Mouse (Mus musculus) hindbrain, embryonic 14.5 days (tissue): ENCODE measurements around the gene Hoxb6. TPM values are rescaled to one million over a fixed set of nuclear protein-coding genes. Genes with fewer than 3 reads are reported as not detected.

Experiments
- ATAC-seq: fragments of 200-750 bp; cut with Nextera tagmentation; 2 replicates; pipeline ENCODE4 v1.8.0; 2017; ENCODE audit warnings: moderate number of reproducible peaks, mild to moderate bottlenecking, moderate TSS enrichment, moderate library complexity; ENCODE audit not compliant: low FRiP score
- DNase-seq: peaks from one replicate; pipeline ENCODE4 v3.0.0-alpha.2; 2015; ENCODE audit warnings: low spot score
- H3K27ac ChIP-seq: fragments of 300-500 bp; sonication (generic); 2 replicates; pipeline ENCODE4 v1.5.1; 2014; ENCODE audit warnings: mild to moderate bottlenecking, moderate library complexity
- H3K27me3 ChIP-seq: fragments of 300-500 bp; sonication (generic); 2 replicates; pipeline ENCODE4 v1.6.1; 2014; ENCODE audit warnings: mild to moderate bottlenecking, low read length, mixed read lengths; ENCODE audit not compliant: control insufficient read depth, insufficient read depth
- H3K36me3 ChIP-seq: fragments of 300-500 bp; sonication (generic); replicated peaks from 2 replicates; pipeline ENCODE4 v1.6.1; 2014; ENCODE audit not compliant: control insufficient read depth, insufficient read depth
- H3K4me1 ChIP-seq: fragments of 300-500 bp; sonication (generic); replicated peaks from 2 replicates; pipeline ENCODE4 v1.6.1; 2014; ENCODE audit warnings: antibody characterized with exemption, low read length, mixed read lengths; ENCODE audit not compliant: control insufficient read depth, insufficient read depth
- H3K4me2 ChIP-seq: fragments of 300-500 bp; sonication (generic); replicated peaks from 2 replicates; pipeline ENCODE4 v1.6.1; 2014; ENCODE audit warnings: mild to moderate bottlenecking, moderate library complexity
- H3K4me3 ChIP-seq: fragments of 300-500 bp; sonication (generic); replicated peaks from 2 replicates; pipeline ENCODE4 v1.5.1; 2014; ENCODE audit warnings: mild to moderate bottlenecking, low read length
- H3K9ac ChIP-seq: fragments of 300-500 bp; sonication (generic); 2 replicates; pipeline ENCODE4 v1.6.1; 2014
- H3K9me3 ChIP-seq: fragments of 300-500 bp; sonication (generic); 2 replicates; pipeline ENCODE4 v1.6.1; 2016; ENCODE audit warnings: low read length; ENCODE audit not compliant: control insufficient read depth
- WGBS: fragments of 180-500 bp; shearing (Covaris S2); extraction: QIAGEN DNeasy Blood & Tissue Kit; methylation state at CpG from one replicate; pipeline ENCODE4 v1.1.7; 2014; 5-methylcytosine and 5-hydroxymethylcytosine counted together
- polyA plus RNA-seq: library from polyadenylated mRNA; unstranded; fragments of >200 nt; fragmentation: Nextera tagmentation; extraction: Ambion mirVana; gene quantifications from 2 replicates; pipeline ENCODE4 v1.2.1, GENCODE M21; 2014

Hoxb6 gene
- polyA plus RNA-seq, 1 experiment from 2014 or later, result 90.1 TPM

DNA sequence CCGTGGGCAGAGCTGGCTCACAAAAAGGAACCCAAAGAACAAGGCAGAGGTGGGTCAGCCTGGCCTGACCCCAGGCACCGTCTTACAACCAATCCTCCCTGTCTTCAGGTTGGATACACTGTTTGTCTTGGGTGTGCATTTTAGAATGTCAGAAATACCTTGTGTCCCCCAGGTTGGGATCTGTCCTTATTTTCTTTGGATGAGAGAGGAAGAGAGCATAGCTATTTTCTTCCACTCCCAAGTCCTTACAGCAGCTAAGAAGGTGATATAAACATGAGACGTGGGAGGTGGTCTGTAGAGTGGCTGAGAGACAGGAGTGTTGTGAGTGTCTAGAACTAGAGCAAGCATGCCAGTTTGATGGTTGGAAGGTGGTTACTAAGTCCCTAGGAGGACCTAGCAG is 5.2 kb downstream of the Hoxb6 start:
- Histone ChIP-seq H3K27ac (peak overlapping the region; percentile 85; the same call in 1 of the 2 replicates), H3K4me2 (peak overlapping the region; percentile 77), H3K9me3 (no peaks in the 10 kb centered on the region), H3K27me3 (peaks cover 93% of the 10 kb centered on the region), H3K4me3 (peak overlapping the region; percentile 48), H3K4me1 (no peaks in the 10 kb centered on the region), H3K9ac (peak overlapping the region; percentile 97), H3K36me3 (no peaks in the 10 kb centered on the region)
- ATAC-seq (no peak), DNase-seq (no peak)
- 2% methylated on average over 3 of the region's 3 CpGs for WGBS

DNA sequence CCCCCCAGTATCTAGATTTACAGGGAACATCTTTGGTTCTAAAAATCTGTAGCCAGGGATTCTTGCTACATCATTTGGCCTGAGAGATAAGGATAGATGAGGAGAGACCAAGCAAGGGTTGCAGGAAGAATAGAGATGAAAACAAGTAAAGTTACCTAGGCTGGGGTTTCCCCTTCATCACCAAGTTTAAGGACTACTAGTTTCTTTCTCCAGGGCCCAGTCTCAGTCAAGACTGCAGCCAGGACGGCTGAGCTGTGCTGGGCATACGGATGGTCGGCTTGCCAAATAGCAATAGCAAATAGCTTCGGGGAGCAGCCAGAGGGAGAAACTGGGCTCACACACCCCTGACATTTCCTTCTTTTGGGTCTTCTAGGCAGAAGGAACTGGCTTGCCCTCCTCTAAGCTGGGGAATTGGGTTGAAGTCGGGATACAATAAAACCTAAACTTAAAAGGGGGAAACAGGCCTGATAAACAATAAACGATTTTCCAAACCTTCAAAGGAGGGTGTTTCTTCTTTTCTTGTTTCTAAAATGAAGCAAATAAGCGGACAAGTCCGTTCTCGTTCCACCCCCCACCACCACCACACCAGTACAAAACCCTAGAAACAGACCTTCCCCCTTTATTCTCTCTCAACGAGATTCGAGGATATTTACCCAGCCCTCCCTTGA is 5.8 kb downstream of the Hoxb6 start:
- ATAC-seq (no peak), DNase-seq (no peak)
- H3K4me3 ChIP-seq, result peak overlapping the region; percentile 48
- H3K36me3 ChIP-seq, result no peaks in the 10 kb centered on the region
- H3K27me3 ChIP-seq, result peaks cover 93% of the 10 kb centered on the region
- no peaks in the 10 kb centered on the region for H3K4me1 ChIP-seq
- 2% methylated on average over 11 of the region's 11 CpGs for WGBS
- H3K9me3 ChIP-seq, result no peaks in the 10 kb centered on the region
- peak overlapping the region; percentile 77 for H3K4me2 ChIP-seq
- peak overlapping the region; percentile 97 for H3K9ac ChIP-seq
- H3K27ac ChIP-seq, result peak overlapping the region; percentile 85

DNA sequence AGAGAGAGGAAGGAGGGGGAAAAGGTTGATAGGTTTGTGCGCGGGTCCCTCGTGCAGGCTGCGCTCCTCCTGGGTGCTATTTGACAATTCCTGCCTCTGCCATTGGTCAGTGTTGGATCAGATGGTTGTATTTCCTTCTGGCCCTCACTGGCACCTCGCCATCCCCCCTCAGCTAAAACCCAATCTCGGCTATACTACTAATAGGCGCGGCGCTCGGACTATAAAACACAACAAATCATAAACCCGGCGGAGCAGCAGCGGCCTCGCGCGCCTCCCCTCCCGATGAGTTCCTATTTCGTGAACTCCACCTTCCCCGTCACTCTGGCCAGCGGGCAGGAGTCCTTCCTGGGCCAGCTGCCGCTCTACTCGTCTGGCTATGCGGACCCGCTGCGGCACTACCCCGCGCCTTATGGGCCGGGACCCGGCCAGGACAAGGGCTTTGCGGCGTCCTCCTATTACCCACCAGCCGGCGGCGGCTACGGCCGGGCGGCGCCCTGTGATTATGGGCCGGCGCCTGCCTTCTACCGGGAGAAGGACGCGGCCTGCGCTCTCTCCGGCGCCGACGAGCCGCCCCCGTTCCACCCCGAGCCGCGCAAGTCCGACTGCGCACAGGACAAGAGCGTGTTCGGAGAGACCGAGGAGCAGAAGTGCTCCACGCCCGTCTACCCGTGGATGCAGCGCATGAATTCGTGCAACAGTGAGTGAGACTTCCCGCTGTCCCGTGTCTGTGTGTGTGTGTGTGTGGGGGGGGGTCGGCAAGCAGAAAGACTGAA is 6.8 kb downstream of the Hoxb6 start:
- Histone ChIP-seq H3K9me3 (no peaks in the 10 kb centered on the region), H3K27ac (peak overlapping the region; percentile 85), H3K27me3 (peaks cover 92% of the 10 kb centered on the region), H3K4me3 (peak overlapping the region; percentile 48), H3K4me2 (peak overlapping the region; percentile 77), H3K36me3 (no peaks in the 10 kb centered on the region), H3K4me1 (no peaks in the 10 kb centered on the region), H3K9ac (peak overlapping the region; percentile 97)
- DNase-seq (peak; percentile 44), ATAC-seq (no peak)
- WGBS, result under 1% methylated on average over 66 of the region's 66 CpGs

DNA sequence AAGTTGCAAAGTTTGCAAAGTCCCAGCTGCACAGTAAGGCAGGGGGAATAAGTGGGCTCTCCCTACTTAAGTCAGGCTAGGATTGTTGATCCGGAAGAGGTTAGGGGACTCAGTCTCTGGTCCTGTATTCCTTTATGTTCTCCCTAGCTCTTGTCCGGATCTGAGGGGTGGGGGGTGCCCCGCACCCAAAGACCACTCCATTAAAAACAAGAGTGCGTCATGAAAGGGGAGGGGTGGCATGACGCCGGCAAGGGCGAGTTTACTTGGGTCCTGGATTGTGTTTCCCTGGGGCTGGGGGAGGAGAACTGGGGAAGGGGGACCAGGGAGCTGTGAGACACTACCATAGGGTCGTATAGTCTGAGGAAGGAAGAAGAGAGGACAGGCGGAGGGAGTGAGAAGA is 7.5 kb downstream of the Hoxb6 start:
- Histone ChIP-seq H3K27ac (peak overlapping the region; percentile 85), H3K9ac (peak overlapping the region; percentile 97), H3K4me1 (no peaks in the 10 kb centered on the region), H3K36me3 (no peaks in the 10 kb centered on the region), H3K9me3 (no peaks in the 10 kb centered on the region), H3K4me2 (peak overlapping the region; percentile 77), H3K27me3 (peaks cover 88% of the 10 kb centered on the region), H3K4me3 (peak overlapping the region; percentile 48)
- under 1% methylated on average over 9 of the region's 9 CpGs for WGBS
- DNase-seq (no peak), ATAC-seq (no peak)

DNA sequence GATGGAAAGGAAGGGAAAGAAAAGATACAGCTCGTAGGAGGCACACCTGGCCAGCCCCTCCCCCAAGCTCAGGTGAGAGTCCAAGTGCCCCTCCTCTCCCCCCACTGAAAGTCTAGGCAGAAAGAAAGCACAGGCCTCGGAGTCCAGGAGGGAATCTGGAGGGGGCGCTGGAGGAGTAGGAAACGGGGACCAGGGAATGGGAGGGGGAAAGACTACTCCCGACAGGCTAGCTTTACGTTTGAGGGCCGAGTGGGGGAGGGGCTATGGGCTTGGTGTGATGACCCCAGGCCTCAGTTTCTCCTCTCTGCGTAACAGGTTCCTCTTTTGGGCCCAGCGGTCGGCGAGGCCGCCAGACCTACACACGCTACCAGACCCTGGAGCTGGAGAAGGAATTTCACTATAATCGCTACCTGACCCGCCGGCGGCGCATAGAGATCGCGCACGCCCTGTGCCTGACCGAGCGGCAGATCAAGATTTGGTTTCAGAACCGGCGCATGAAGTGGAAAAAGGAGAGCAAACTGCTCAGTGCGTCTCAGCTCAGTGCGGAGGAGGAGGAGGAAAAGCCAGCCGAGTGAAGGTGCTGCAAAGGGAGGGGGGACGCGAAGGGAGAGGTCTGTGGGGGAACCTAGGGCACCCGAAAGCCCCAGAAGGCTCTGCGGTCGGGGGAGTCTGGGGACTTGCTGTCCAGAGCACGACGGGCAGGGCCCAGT is 8.2 kb downstream of the Hoxb6 start:
- Histone ChIP-seq H3K27ac (peak overlapping the region; percentile 85), H3K4me3 (peak overlapping the region; percentile 48), H3K27me3 (peaks cover 88% of the 10 kb centered on the region)

DNA sequence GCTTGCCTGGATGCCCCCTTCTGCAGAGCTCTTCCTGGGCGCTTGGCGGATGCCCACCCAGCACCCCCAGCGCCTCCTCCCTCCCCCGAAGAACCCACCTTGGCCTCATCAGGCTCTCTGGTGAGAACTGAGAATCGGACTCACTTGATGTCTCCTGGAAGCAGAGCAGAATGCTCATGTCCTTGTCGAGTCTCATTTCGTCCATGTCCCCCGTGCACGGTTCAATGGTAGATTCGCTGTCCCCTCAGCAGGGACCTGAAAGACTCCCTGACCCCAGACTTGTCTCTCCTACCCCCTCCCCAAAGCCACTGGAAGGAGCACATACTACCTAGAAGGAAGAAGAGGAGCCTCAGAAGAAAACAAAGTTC is 8.8 kb downstream of the Hoxb6 start:
- 2% methylated on average over 10 of the region's 10 CpGs for WGBS

More for the DNA sequence above, 8.2 kb downstream of the Hoxb6 start:
- H3K9me3 ChIP-seq, result no peaks in the 10 kb centered on the region
- WGBS, result under 1% methylated on average over 35 of the region's 35 CpGs
- ATAC-seq, result no peak
- H3K4me1 ChIP-seq, result no peaks in the 10 kb centered on the region
- DNase-seq, result no peak
- peak overlapping the region; percentile 97 for H3K9ac ChIP-seq
- H3K36me3 ChIP-seq, result no peaks in the 10 kb centered on the region
- peak overlapping the region; percentile 77 for H3K4me2 ChIP-seq

DNA sequence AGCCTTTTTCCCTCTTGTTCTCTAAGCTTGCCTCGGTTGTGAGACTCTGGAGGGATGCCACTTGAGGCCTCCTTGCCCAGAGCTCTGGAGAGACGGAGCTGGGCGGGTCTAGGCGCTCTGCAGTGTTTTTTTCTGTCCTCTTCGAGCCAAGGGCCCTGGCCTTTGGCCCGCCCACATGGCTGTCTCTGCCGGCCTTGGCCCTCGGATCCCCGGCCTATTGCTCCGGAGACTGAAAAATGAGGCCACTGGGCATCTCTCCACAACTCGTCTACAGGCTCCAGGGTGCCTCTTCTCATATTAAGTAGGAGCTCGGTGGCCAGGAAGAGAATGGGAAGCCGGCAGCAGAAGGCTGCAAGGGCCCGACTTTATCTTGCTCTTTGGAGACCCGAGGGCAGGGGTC is 9.6 kb downstream of the Hoxb6 start:
- Histone ChIP-seq H3K9me3 (no peaks in the 10 kb centered on the region), H3K27ac (peak overlapping the region; percentile 99), H3K36me3 (no peaks in the 10 kb centered on the region), H3K4me3 (peak overlapping the region; percentile 48), H3K4me2 (peak overlapping the region; percentile 77), H3K27me3 (peaks cover 88% of the 10 kb centered on the region), H3K9ac (peak overlapping the region; percentile 97), H3K4me1 (no peaks in the 10 kb centered on the region)
- 2% methylated on average over 15 of the region's 15 CpGs for WGBS
- ATAC-seq (no peak), DNase-seq (no peak)

More for the DNA sequence above, 8.8 kb downstream of the Hoxb6 start:
- ATAC-seq (no peak), DNase-seq (no peak)
- Histone ChIP-seq H3K27ac (peak overlapping the region; percentile 85), H3K4me2 (peak overlapping the region; percentile 77), H3K9ac (peak overlapping the region; percentile 97), H3K9me3 (no peaks in the 10 kb centered on the region), H3K27me3 (peaks cover 88% of the 10 kb centered on the region), H3K36me3 (no peaks in the 10 kb centered on the region), H3K4me3 (peak overlapping the region; percentile 48), H3K4me1 (no peaks in the 10 kb centered on the region)

DNA sequence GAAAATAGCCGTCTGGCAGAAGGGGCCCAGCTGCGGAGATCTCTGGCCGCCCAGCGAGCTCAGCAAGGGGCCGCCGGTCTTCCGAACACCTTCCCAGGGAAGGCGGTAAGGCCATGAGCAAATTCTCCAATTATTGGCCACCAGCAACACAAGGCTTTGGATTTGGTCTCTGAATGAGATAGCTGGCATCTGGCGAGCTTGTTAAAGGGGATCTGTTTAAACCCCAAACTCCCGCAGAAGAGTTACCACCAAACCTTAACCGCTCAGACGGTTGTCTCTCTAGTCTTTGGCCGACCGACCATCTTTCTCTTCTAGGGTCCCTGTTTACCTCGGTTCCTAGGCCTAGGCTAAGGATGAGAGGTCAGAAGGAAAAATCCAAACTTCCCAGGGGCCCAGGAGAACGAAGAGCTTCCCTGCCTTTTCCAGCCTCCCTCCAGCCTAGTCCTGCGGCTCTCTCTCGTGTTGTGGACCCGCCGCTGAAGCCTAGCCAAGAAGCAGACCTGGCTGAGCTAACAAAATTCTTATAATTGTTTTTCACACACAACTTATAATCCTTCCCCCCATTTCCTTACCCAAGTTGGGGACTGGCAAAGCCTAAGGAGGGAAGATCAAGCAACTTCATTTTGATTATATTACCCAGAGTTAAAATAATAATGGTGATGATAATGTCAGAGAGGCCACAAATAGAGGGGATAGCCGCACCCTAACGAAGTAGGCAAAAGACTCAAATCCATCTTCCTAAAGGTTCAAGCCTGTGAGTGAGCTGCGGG is 10.3 kb downstream of the Hoxb6 start:
- Histone ChIP-seq H3K9me3 (no peaks in the 10 kb centered on the region), H3K4me2 (peak overlapping the region; percentile 77), H3K4me1 (no peaks in the 10 kb centered on the region), H3K36me3 (no peaks in the 10 kb centered on the region), H3K27ac (peak overlapping the region; percentile 99), H3K4me3 (peak overlapping the region; percentile 48), H3K9ac (peak overlapping the region; percentile 97), H3K27me3 (peaks cover 88% of the 10 kb centered on the region)
- 4% methylated on average over 23 of the region's 23 CpGs for WGBS
- DNase-seq (no peak), ATAC-seq (no peak)
